ENCODE assay signal across 20 mouse cellular contexts in the genomic region with DNA sequence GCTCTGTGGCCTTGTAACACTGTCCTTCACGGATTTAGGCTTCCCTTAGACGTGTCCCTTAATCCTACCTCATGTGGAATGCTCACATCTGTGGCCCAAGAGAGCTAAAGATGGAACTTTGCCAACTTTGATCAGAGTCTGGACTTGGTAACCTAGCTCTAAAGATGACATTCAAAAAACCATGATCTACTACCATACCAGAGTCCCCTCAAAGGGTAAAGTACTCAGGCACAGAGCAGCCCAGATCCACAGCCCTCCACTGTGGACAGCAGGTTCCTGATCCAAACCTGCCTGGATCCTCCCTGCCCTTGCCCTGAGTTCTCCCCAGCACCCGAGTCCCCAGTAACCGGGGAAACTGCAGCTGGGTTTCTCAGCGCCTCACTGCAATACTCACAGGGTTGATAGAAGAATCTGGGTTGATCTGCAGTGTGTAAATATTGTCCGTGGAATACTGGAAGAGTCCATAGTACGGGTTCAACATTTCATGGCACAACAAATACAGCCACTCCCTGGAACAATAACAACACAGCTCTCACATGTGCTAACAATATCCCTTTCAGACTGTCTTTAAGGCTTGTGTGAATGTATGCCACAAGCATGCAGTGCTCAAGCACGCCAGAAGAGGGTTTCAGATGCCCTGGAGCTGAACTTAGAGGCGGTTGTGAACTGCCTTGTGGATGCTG.
"Had no signal": no experiment of that assay in that cellular context is flagged by ENCODE, and none has a peak within 500 bp of the region (broad histone marks: within the 10 kb centered on the region; RNA-seq: fewer than 3 reads in every experiment).

No protein-coding gene starts in this region.

- H3K27me3 ChIP-seq: limb, embryonic 13.5 days; liver, embryonic 13.5 days; lung, embryonic 15.5 days; megakaryocyte, embryonic 14.5 days; midbrain, embryonic 13.5 days; neural tube, embryonic 12.5 days; neural tube, embryonic 15.5 days had no signal

- H3K9me3 ChIP-seq: limb, embryonic 10.5 days; limb, embryonic 13.5 days; liver, embryonic 13.5 days; lung, embryonic 15.5 days; neural tube, embryonic 12.5 days; neural tube, embryonic 15.5 days had no signal

- ATAC-seq: midbrain, embryonic 13.5 days had no signal

- H3K4me1 ChIP-seq: limb, embryonic 13.5 days; liver, embryonic 13.5 days; lung, embryonic 15.5 days; midbrain, embryonic 10.5 days; midbrain, embryonic 13.5 days; neural tube, embryonic 12.5 days; neural tube, embryonic 15.5 days had no signal

- H3K4me2 ChIP-seq: limb, embryonic 13.5 days; liver, embryonic 13.5 days; lung, embryonic 15.5 days; midbrain, embryonic 13.5 days; neural tube, embryonic 12.5 days; neural tube, embryonic 15.5 days had no signal

- DNase-seq: kidney, adult 18-20 months; kidney, adult 9 months; kidney, postnatal 14 days; kidney, postnatal 4 days; liver, embryonic 13.5 days; lung, adult 18-20 months; lung, postnatal 10 days; lung, postnatal 36 days; right cerebral cortex, adult 18-20 months; right cerebral cortex, postnatal 14 days; right cerebral cortex, postnatal 4 days; thymus, postnatal 25 days had no signal

- H3K27ac ChIP-seq: limb, embryonic 10.5 days; limb, embryonic 13.5 days; liver, embryonic 13.5 days; lung, embryonic 15.5 days; midbrain, embryonic 10.5 days; midbrain, embryonic 13.5 days; neural tube, embryonic 12.5 days; neural tube, embryonic 15.5 days had no signal

- H3K9ac ChIP-seq: limb, embryonic 13.5 days; liver, embryonic 13.5 days; lung, embryonic 15.5 days; midbrain, embryonic 13.5 days; neural tube, embryonic 12.5 days; neural tube, embryonic 15.5 days had no signal

- H3K4me3 ChIP-seq: limb, embryonic 10.5 days; limb, embryonic 13.5 days; liver, embryonic 13.5 days; lung, embryonic 15.5 days; megakaryocyte, embryonic 14.5 days; midbrain, embryonic 10.5 days; midbrain, embryonic 13.5 days; neural tube, embryonic 12.5 days; neural tube, embryonic 15.5 days had no signal
